Mouse (Mus musculus) cerebellum, adult 11-12 months (tissue): ENCODE measurements around the gene Rpl22.

Source experiments
- DNase-seq: peaks from one replicate; pipeline ENCODE4 v3.0.0; 2022

The Rpl22 gene

GRCm38 (mm10) chr4:152325574-152326411, at the start of gene Rpl22:
Gene Rpl22 (plus strand): TSS chr4:152325742.
- peak; percentile 96 for DNase-seq

- peak; percentile 75 for DNase-seq
Measured at GRCm38 (mm10) chr4:152276389-152277347, 48.9 kb upstream of the Rpl22 start.

- no peak for DNase-seq
Measured at GRCm38 (mm10) chr4:152277916-152278315, 47.6 kb upstream of the Rpl22 start.

GRCm38 (mm10) chr4:152278986-152279385, 46.6 kb upstream of the Rpl22 start:
- peak; percentile 62 for DNase-seq

GRCm38 (mm10) chr4:152281601-152282000, 43.9 kb upstream of the Rpl22 start:
- DNase-seq = no peak

GRCm38 (mm10) chr4:152282721-152283120, 42.8 kb upstream of the Rpl22 start:
- peak; percentile 46 for DNase-seq

- peak; percentile 84 for DNase-seq
Measured at GRCm38 (mm10) chr4:152283186-152283950, 42.2 kb upstream of the Rpl22 start.

- peak; percentile 85 for DNase-seq
Measured at GRCm38 (mm10) chr4:152285505-152285904, 40.0 kb upstream of the Rpl22 start.

GRCm38 (mm10) chr4:152286183-152286582, 39.4 kb upstream of the Rpl22 start:
- DNase-seq = peak; percentile 67

- no peak for DNase-seq
Measured at GRCm38 (mm10) chr4:152286887-152287286, 38.7 kb upstream of the Rpl22 start.

- DNase-seq = no peak
Measured at GRCm38 (mm10) chr4:152287317-152288120, 38.0 kb upstream of the Rpl22 start.

- DNase-seq = no peak
Measured at GRCm38 (mm10) chr4:152288398-152288945, 37.1 kb upstream of the Rpl22 start.

- no peak for DNase-seq
Measured at GRCm38 (mm10) chr4:152290385-152290784, 35.2 kb upstream of the Rpl22 start.

- no peak for DNase-seq
Measured at GRCm38 (mm10) chr4:152290991-152291390, 34.6 kb upstream of the Rpl22 start.

- no peak for DNase-seq
Measured at GRCm38 (mm10) chr4:152291562-152291961, 34.0 kb upstream of the Rpl22 start, which contains the start of gene Hes3. Gene Hes3 (minus strand): TSS chr4:152291662.

GRCm38 (mm10) chr4:152292102-152292765, 33.3 kb upstream of the Rpl22 start:
- DNase-seq = no peak

GRCm38 (mm10) chr4:152294188-152294929, 31.2 kb upstream of the Rpl22 start:
- peak; percentile 20 for DNase-seq

- DNase-seq = no peak
Measured at GRCm38 (mm10) chr4:152295916-152296315, 29.6 kb upstream of the Rpl22 start.

GRCm38 (mm10) chr4:152296371-152296770, 29.2 kb upstream of the Rpl22 start:
- no peak for DNase-seq
